Mouse (Mus musculus): ENCODE measurements around the gene Prkd1. TPM values are rescaled to one million over a fixed set of nuclear protein-coding genes. Genes with fewer than 3 reads are reported as not detected.

Gene Prkd1
- polyA plus RNA-seq, 1 experiment from 2014 or later = 5.3 TPM

DNA sequence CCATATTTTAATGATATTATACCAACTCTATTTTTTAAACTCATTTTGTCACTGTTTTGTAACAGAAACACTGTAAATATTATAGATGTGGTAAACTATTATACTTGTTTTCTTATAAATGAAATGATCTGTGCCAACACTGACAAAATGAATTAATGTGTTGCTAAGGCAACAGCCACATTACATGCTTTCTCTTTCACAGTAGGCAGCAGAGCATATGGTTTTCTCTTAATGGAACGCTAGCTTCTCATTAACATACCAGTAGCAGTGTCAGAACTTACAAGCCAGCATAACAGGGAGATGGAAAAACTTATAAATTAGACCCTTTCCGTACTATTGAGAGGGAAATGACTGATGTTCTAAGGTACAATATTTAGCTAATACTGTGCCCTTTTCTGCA lies 353.3 kb downstream of the Prkd1 start:
- WGBS = 42% methylated on average over 2 of the region's 2 CpGs
- ATAC-seq (ENCODE audit: low FRiP score, low read depth) = no peak
- Histone ChIP-seq H3K36me3 (no peaks in the 10 kb centered on the region), H3K27ac (no peak overlapping the region), H3K4me2 (replicated peaks) (no peak overlapping the region), H3K4me3 (no peak overlapping the region), H3K9me3 (no peaks in the 10 kb centered on the region), H3K4me1 (no peaks in the 10 kb centered on the region), H3K9ac (no peak overlapping the region), H3K27me3 (no peaks in the 10 kb centered on the region)

DNA sequence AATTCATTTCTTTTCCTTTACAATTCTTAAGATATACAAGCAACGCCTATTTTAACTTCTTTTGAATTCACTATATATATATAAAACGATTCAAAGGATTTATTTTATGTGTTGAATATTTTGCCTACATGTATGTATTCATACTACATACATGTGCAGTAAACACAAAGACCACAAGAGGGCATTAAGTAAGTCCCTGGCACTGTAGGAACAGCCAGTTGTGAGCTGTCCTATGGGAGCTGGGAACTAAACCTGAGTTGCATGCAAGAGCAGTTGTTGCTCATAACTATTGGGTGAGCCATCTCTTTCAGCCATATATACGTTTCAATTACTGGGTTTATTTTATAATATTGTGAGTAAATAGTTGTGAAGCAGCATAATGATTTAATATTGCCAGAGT lies 356.1 kb downstream of the Prkd1 start:
- Histone ChIP-seq H3K4me1 (no peaks in the 10 kb centered on the region), H3K4me3 (no peak overlapping the region), H3K27ac (no peak overlapping the region), H3K9ac (no peak overlapping the region), H3K36me3 (no peaks in the 10 kb centered on the region), H3K9me3 (no peaks in the 10 kb centered on the region), H3K27me3 (no peaks in the 10 kb centered on the region), H3K4me2 (replicated peaks) (no peak overlapping the region)
- 59% methylated on average over 3 of the region's 3 CpGs for WGBS
- no peak for ATAC-seq (ENCODE audit: low FRiP score, low read depth)
